Mouse (Mus musculus) midbrain, embryonic 12.5 days (tissue): ENCODE data around the gene Tet2. TPM values are rescaled to one million over a fixed set of nuclear protein-coding genes. Genes with fewer than 3 reads are reported as not detected.
"Not testable (repeated sequence)": the region's sequence is repeated elsewhere in the genome, so short reads cannot be mapped to it uniquely, and the experiment has no call there.

Experiments
- ATAC-seq: fragments of 200-750 bp; cut with Nextera tagmentation; 2 replicates; pipeline ENCODE4 v1.8.0; 2017; ENCODE audit warnings: low read depth, moderate TSS enrichment, moderate library complexity; ENCODE audit not compliant: low FRiP score
- H3K27ac ChIP-seq: fragments of 300-500 bp; sonication (generic); replicated peaks from 2 replicates; pipeline ENCODE4 v1.5.1; 2016; ENCODE audit warnings: mild to moderate bottlenecking
- H3K27me3 ChIP-seq: fragments of 300-500 bp; sonication (generic); 2 replicates; pipeline ENCODE4 v1.6.1; 2016; ENCODE audit warnings: mild to moderate bottlenecking
- H3K36me3 ChIP-seq: fragments of 300-500 bp; sonication (generic); 2 replicates; pipeline ENCODE4 v1.6.1; 2016
- H3K4me1 ChIP-seq: fragments of 300-500 bp; sonication (generic); 2 replicates; pipeline ENCODE4 v1.6.1; 2016
- H3K4me2 ChIP-seq: fragments of 300-500 bp; sonication (generic); replicated peaks from 2 replicates; pipeline ENCODE4 v1.6.1; 2016; ENCODE audit warnings: mild to moderate bottlenecking, moderate library complexity
- H3K4me3 ChIP-seq: fragments of 300-500 bp; sonication (generic); 2 replicates; pipeline ENCODE4 v1.5.1; 2016; ENCODE audit warnings: mild to moderate bottlenecking
- H3K9ac ChIP-seq: fragments of 300-500 bp; sonication (generic); replicated peaks from 2 replicates; pipeline ENCODE4 v1.6.1; 2016; ENCODE audit warnings: mild to moderate bottlenecking, moderate library complexity
- H3K9me3 ChIP-seq: fragments of 300-500 bp; sonication (generic); 2 replicates; pipeline ENCODE4 v1.6.1; 2016; ENCODE audit warnings: mild to moderate bottlenecking
- WGBS: fragments of 180-500 bp; shearing (Covaris S2); methylation state at CpG from one replicate; pipeline ENCODE4 v1.1.7; 2016; 5-methylcytosine and 5-hydroxymethylcytosine counted together
- polyA plus RNA-seq: library from polyadenylated mRNA; unstranded; fragments of >200 nt; fragmentation: Nextera tagmentation; extraction: Ambion mirVana; gene quantifications from 2 replicates; pipeline ENCODE4 v1.2.1, GENCODE M21; 2016

Tet2 gene
- polyA plus RNA-seq, 1 experiment from 2014 or later, result 26.3 TPM

DNA sequence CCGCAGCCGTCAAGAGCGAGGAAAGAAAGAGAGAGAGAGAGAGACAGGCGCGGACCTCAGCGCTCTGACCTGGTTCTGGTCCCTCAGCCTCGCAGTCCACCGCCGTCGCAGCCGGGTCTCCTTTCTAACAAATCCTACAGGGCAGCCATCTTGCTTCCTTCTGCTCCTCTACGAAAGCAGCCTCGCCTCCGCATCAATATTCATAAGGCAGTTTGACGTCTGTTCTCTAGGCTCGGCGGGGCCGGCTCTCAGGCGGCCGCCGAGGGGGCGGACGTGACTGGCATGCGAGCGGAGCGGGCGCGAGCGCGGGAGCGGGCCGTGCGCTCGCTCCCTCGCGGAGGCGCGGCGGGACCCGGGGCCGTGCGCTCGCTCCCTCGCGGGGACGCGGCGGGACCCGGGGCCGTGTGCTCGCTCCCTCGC is 798 bp downstream of the Tet2 start:
- H3K4me3 ChIP-seq, result peak overlapping the region; percentile 89
- H3K27ac ChIP-seq, result peak overlapping the region; percentile 90
- peak; percentile 96 for ATAC-seq
- H3K4me2 ChIP-seq, result peak overlapping the region; percentile 75
- WGBS, result under 1% methylated on average over 39 of the region's 52 CpGs
- no peaks in the 10 kb centered on the region for H3K27me3 ChIP-seq
- H3K9me3 ChIP-seq, result no peaks in the 10 kb centered on the region
- H3K36me3 ChIP-seq, result no peaks in the 10 kb centered on the region
- H3K9ac ChIP-seq, result peak overlapping the region; percentile 87
- H3K4me1 ChIP-seq, result 0 out of 2 replicates have a peak, but pooled peaks cover 12% of the 10 kb centered on the region

DNA sequence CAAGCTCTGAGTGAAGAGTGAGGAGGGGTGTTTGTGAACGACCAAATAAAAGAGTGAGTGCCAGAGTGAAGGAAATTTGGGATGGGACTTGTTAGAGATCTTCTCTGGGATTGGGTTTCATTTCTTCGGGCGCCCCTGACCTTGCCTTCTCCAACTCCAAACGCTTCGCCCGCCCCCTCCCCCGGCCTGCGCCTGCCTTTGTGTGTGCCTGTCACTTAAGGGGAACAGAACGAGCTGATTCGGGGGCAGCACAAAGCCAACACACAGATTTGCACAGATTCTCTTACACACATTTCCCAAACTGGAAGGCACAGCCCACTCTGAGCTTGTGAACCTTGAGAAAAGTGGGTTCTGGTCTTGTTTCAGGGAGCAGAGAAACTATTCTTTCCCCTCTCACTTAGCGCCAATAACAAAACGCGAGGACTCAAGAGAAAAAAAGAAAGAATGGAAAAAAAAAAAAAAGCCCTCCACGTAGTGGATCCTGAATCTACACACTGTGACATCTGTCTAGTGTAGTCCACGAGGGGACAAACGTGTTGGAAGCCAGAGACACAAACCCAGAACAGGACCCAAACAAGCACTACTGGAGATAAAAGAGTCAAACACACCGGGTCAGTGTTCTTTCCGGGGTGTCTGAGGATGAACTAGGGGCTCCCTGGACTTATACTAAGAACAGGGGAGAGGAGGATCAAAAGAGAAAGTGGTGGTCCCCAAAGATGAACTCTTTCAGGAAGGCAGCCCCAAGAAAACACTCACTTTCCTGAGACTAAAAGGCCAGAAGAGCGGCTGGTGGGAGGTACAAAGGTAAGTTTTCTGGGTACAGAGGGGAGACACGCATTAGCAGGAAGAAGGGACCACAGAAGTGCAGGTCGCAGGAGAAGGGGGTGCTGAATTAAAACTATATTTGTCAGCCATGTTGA is 1.6 kb downstream of the Tet2 start:
- Histone ChIP-seq H3K27me3 (no peaks in the 10 kb centered on the region), H3K9me3 (peaks cover 3% of the 10 kb centered on the region; the same call in 1 of the 2 replicates), H3K27ac (peak overlapping the region; percentile 90), H3K4me1 (0 out of 2 replicates have a peak, but pooled peaks cover 12% of the 10 kb centered on the region), H3K4me3 (peak overlapping the region; percentile 89), H3K36me3 (peaks cover 4% of the 10 kb centered on the region), H3K4me2 (peak overlapping the region; percentile 75), H3K9ac (peak overlapping the region; percentile 87)
- ATAC-seq, result peak; percentile 31
- under 1% methylated on average over 21 of the region's 21 CpGs for WGBS

DNA sequence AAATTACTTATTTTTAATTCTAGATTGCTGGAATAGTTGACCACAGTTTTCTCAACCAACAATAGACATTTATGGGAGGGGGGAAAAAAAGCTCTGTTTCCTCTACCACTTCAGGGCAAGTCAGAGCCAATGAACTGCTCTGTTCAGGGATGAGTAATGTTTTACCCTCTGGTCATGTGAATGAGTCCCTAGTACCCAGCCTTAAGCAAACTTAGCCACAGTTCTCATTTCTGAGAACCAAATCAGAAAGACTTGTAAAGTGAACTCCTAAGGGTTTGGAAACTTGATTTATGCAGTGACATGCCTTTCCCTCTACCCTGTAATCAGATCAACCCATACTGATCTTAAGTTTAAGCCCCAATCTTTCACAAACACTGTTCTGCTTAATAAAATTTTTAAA is 2.9 kb downstream of the Tet2 start:
- no peak overlapping the region for H3K27ac ChIP-seq
- peaks cover 13% of the 10 kb centered on the region for H3K36me3 ChIP-seq
- peaks cover 3% of the 10 kb centered on the region; the same call in 1 of the 2 replicates for H3K9me3 ChIP-seq
- H3K4me3 ChIP-seq, result peak overlapping the region; percentile 4; the same call in 1 of the 2 replicates
- ATAC-seq, result no peak
- H3K4me1 ChIP-seq, result 0 out of 2 replicates have a peak, but pooled peaks cover 12% of the 10 kb centered on the region
- no peaks in the 10 kb centered on the region for H3K27me3 ChIP-seq
- H3K9ac ChIP-seq, result no peak overlapping the region
- H3K4me2 ChIP-seq, result peak overlapping the region; percentile 75

DNA sequence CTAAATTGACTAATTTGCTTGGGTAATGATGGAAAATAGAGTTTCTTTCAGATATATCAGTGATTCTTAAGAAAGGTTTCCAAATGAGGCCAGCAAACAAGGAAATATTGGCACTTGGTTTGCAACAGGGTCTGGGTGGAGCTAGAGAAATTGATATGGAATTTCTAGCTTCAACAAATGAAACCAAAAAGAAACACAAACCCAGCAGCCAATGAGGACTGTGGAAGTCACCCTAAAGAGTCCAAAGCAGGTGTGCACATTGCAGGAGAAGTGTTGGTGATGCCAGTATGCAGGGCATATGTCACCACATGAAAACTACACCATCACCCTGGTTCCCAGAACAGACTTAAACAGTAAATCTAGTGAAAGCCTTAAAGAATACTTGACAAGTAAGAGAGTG is 3.9 kb downstream of the Tet2 start:
- peaks cover 19% of the 10 kb centered on the region for H3K36me3 ChIP-seq
- H3K27ac ChIP-seq, result no peak overlapping the region
- ATAC-seq, result no peak
- no peak overlapping the region for H3K4me2 ChIP-seq
- no peak overlapping the region for H3K4me3 ChIP-seq
- 0 out of 2 replicates have a peak, but pooled peaks cover 12% of the 10 kb centered on the region for H3K4me1 ChIP-seq
- H3K9me3 ChIP-seq, result peaks cover 3% of the 10 kb centered on the region; the same call in 1 of the 2 replicates
- H3K9ac ChIP-seq, result no peak overlapping the region
- H3K27me3 ChIP-seq, result no peaks in the 10 kb centered on the region

DNA sequence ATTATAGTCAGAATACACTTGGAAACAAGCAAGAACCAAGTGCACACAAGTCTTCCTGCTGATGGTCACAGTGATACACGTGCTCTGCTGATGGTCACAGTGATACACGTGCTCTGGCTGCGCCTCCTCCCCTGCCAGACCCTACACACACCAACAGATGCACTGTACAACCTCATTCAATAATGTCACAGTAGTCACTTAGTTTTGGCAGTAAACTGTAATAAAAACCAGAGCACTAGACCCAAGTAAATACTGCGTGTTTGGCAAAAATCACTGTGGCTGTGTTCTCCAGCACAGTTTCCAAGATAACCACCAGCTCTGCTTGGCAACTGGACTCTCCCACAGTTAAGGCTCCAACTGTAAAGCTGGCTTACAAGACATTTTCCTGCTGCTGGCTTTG is 4.9 kb downstream of the Tet2 start:
- Histone ChIP-seq H3K27me3 (no peaks in the 10 kb centered on the region), H3K4me2 (no peak overlapping the region), H3K9ac (no peak overlapping the region), H3K27ac (no peak overlapping the region), H3K4me1 (0 out of 2 replicates have a peak, but pooled peaks cover 9% of the 10 kb centered on the region), H3K36me3 (peaks cover 19% of the 10 kb centered on the region), H3K9me3 (peaks cover 3% of the 10 kb centered on the region; the same call in 1 of the 2 replicates), H3K4me3 (no peak overlapping the region)
- WGBS, result 86% methylated on average over 4 of the region's 4 CpGs
- ATAC-seq, result no peak

DNA sequence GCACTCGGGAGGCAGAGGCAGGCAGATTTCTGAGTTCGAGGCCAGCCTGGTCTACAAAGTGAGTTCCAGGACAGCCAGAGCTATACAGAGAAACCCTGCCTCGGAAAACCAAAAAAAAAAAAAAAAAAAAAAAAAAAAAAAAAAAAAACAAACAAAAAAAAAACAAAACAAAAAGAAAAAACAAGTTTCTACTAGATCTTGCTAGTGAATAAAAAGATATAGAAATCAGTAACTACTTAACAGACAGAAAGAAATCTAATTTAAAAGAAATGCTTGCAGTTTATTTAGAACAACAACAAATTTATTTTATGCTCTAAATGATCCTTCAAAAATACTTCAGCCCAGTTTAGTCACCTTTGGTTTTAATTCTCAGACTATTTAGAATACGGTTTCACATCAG is 6.4 kb downstream of the Tet2 start:
- H3K27ac ChIP-seq, ATAC-seq, H3K4me2 ChIP-seq, H3K27me3 ChIP-seq, H3K9ac ChIP-seq, H3K4me3 ChIP-seq, H3K9me3 ChIP-seq: not testable (repeated sequence)
- 87% methylated on average over 4 of the region's 4 CpGs for WGBS
- Histone ChIP-seq H3K36me3 (peaks cover 19% of the 10 kb centered on the region), H3K4me1 (peaks cover 20% of the 10 kb centered on the region)

DNA sequence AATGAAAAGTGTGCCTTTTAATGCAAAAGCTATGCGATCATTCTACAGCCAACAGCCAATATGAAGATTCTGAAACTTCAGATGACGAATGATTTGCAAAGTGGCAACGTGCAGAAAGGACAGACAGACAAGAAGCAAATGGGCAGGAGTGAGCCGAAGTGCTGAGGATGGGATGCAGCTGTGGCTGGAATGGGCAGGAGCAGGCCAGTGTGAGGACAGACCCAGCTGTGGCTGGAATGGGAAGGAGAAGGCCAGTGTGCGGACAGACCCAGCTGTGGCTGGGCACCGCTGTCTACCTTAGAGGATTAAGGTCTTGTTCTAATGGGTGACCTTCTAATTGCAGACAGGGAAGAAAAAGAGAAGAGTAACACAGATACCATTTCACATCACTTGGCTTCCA is 9.3 kb downstream of the Tet2 start:
- H3K27ac ChIP-seq, result no peak overlapping the region
- H3K9ac ChIP-seq, result no peak overlapping the region
- no peak overlapping the region for H3K4me3 ChIP-seq
- no peak for ATAC-seq
- WGBS, result 94% methylated on average over 6 of the region's 6 CpGs
- H3K36me3 ChIP-seq, result peaks cover 19% of the 10 kb centered on the region
- H3K9me3 ChIP-seq, result peaks cover 3% of the 10 kb centered on the region; the same call in 1 of the 2 replicates
- peaks cover 12% of the 10 kb centered on the region for H3K4me1 ChIP-seq
- no peaks in the 10 kb centered on the region for H3K27me3 ChIP-seq
- no peak overlapping the region for H3K4me2 ChIP-seq

DNA sequence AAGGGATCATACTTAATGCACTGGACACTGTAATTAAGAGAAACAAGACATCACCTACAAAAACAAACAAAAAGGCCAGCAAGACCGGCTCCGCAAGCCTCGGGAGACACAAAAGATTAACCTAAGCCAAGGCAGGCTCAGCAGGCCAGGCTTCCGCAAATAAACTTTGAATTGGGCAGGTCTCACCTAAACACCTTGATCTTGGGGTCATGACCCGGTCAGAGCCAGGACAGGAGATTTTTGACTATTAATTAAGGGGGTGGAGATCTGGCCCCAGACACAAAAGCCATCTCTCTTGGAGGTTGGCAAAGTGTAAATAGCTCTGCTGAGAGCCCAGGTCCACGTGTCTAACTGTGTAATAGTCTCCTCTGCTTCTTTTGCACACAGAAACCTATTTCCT is 10.9 kb downstream of the Tet2 start:
- 14% methylated on average over 6 of the region's 6 CpGs for WGBS
- H3K9me3 ChIP-seq, result peaks cover 3% of the 10 kb centered on the region; the same call in 1 of the 2 replicates

DNA sequence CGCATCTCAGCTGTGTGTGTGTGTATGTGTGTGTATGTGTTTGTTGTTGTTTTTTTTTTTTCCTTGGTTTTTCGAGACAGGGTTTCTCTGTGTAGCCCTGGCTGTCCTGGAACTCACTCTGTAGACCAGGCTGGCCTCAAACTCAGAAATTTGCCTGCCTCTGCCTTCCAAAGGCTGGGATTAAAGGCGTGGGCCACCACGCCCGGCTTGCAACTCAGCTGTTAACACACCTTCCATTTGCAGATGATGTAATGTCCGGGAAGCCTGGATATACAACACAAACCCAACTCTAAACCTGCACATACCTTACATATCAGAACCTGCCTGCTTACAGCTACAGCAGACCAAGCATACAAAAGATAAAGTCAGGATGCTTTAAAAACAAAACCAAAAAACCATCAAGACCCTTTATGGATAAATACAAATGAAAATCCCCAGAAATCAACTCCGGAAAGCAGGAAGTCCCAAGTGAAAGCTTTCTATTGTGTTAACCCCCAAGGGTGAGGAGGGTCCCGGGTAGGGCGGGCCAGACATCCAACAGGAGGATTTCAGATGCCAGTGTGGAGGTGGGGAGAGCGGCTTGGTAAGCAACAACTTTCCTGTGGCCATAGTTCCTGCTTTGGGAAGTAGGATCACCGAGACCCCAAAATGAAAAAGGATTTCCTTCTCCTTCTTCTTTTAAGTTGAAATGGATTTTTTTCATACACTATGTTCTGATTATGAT is 11.5 kb downstream of the Tet2 start:
- no peak overlapping the region for H3K27ac ChIP-seq
- H3K9me3 ChIP-seq, result no peaks in the 10 kb centered on the region
- no peaks in the 10 kb centered on the region for H3K27me3 ChIP-seq
- peaks cover 15% of the 10 kb centered on the region; the same call in 1 of the 2 replicates for H3K36me3 ChIP-seq
- 52% methylated on average over 11 of the region's 11 CpGs for WGBS
- no peak for ATAC-seq
- no peak overlapping the region for H3K4me2 ChIP-seq
- H3K9ac ChIP-seq, result no peak overlapping the region
- peaks cover 12% of the 10 kb centered on the region for H3K4me1 ChIP-seq
- H3K4me3 ChIP-seq, result no peak overlapping the region

More for the DNA sequence above, 10.9 kb downstream of the Tet2 start:
- H3K27ac ChIP-seq, result no peak overlapping the region
- no peaks in the 10 kb centered on the region for H3K27me3 ChIP-seq
- no peak overlapping the region for H3K4me2 ChIP-seq
- H3K4me1 ChIP-seq, result peaks cover 12% of the 10 kb centered on the region
- no peak overlapping the region for H3K4me3 ChIP-seq
- H3K36me3 ChIP-seq, result peaks cover 19% of the 10 kb centered on the region
- H3K9ac ChIP-seq, result no peak overlapping the region
- ATAC-seq, result no peak

DNA sequence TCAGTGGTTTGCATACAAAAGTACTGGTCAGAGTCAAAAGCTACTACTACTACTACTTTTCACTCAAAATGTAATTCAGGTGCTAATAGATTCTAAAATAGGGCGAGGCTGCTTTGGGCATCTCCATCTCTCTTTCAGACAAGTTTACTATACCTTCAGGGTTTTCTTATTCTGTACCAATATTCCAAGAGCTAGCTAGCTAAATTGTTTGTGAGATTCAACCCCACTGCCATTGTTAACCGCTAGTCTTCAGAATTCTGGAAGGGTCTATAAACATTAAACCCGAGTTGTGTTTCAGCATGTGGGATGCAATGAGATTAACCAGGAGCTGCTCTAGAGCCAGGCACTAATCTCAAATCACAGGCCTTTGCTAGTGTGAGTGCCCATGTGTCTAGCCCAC is 12.1 kb downstream of the Tet2 start:
- WGBS, result 64% methylated on average over 3 of the region's 3 CpGs
- no peak overlapping the region for H3K9ac ChIP-seq
- peaks cover 12% of the 10 kb centered on the region for H3K4me1 ChIP-seq
- H3K27me3 ChIP-seq, result no peaks in the 10 kb centered on the region
- peaks cover 10% of the 10 kb centered on the region; the same call in 1 of the 2 replicates for H3K36me3 ChIP-seq
- no peak overlapping the region for H3K4me3 ChIP-seq
- no peak for ATAC-seq
- H3K4me2 ChIP-seq, result no peak overlapping the region
- no peaks in the 10 kb centered on the region for H3K9me3 ChIP-seq
- H3K27ac ChIP-seq, result no peak overlapping the region

DNA sequence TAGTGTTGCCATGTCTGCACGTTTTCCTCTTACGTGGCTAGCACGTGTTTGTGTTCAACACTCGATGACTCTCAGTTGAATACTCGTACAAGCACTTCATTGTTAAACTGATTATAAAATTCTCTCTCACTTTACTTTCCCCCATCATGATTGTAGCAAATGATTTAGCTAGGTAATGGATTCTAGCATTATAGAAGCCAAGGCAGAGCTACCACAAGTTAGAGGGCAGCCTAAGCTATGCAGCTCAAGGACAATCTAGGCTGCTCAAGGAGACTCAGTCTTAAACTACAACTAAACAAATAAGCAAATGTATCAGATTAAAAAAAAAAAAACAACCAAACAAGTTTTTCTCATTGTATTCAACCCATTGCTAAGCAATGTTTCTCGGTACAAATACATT is 12.7 kb downstream of the Tet2 start:
- Histone ChIP-seq H3K36me3 (peaks cover 7% of the 10 kb centered on the region; the same call in 1 of the 2 replicates), H3K9ac (no peak overlapping the region), H3K4me1 (peaks cover 12% of the 10 kb centered on the region), H3K9me3 (no peaks in the 10 kb centered on the region), H3K27ac (no peak overlapping the region), H3K4me3 (no peak overlapping the region), H3K4me2 (no peak overlapping the region), H3K27me3 (no peaks in the 10 kb centered on the region)
- 90% methylated on average over 6 of the region's 6 CpGs for WGBS
- ATAC-seq, result no peak

DNA sequence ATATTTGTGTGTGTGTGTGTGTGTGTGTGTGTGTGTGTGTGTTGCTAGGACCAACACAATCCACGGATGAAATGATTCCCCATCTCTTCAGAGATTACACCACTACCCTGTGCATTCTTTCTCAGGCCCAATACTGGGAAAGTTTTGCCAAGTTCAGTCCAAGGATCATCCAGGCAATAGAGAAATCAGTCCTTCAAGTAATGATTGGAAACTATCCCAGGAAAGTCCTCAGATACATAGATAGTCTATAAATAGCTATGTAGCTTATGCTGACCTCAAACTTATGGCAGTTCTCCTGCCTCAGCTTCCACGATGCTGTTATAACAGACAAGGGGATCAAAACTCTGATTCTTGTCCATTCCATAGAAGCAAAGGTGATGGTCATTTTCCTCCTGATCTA is 13.8 kb downstream of the Tet2 start:
- no peak for ATAC-seq
- no peaks in the 10 kb centered on the region for H3K9me3 ChIP-seq
- no peaks in the 10 kb centered on the region for H3K27me3 ChIP-seq
- no peak overlapping the region for H3K9ac ChIP-seq
- H3K4me2 ChIP-seq, result no peak overlapping the region
- 85% methylated on average over 2 of the region's 2 CpGs for WGBS
- H3K36me3 ChIP-seq, result no peaks in the 10 kb centered on the region
- H3K4me3 ChIP-seq, result no peak overlapping the region
- H3K27ac ChIP-seq, result no peak overlapping the region
- H3K4me1 ChIP-seq, result peaks cover 12% of the 10 kb centered on the region
